Mouse (Mus musculus) ovary, adult 18-20 months (tissue): Measurements from ENCODE around the gene Kpna6.
A peak's percentile ranks its signal among the peaks of the same experiment; 100 is the strongest.
"Not testable (repeated sequence)": the region's sequence is repeated elsewhere in the genome, so short reads cannot be mapped to it uniquely, and the experiment has no call there.

ENCODE experiments used
- DNase-seq: peaks from one replicate; pipeline ENCODE4 v3.0.0; 2022; ENCODE audit warnings: low spot score, mixed read lengths

Gene Kpna6

GRCm38 (mm10) chr4:129672083-129672877, at the start of gene Kpna6:
TSS of gene Kpna6 (minus strand) at chr4:129672767.
- DNase-seq, result peak; percentile 81

- no peak for DNase-seq
Observed at GRCm38 (mm10) chr4:129716310-129716709, 43.7 kb upstream of the Kpna6 start.

GRCm38 (mm10) chr4:129709486-129710129, 37.0 kb upstream of the Kpna6 start:
- DNase-seq, result no peak

GRCm38 (mm10) chr4:129706750-129707149, 34.2 kb upstream of the Kpna6 start:
- DNase-seq, result no peak

- DNase-seq, result peak; percentile 75
Observed at GRCm38 (mm10) chr4:129702454-129702853, 29.9 kb upstream of the Kpna6 start.

GRCm38 (mm10) chr4:129701503-129702377, 29.2 kb upstream of the Kpna6 start:
- peak; percentile 52 for DNase-seq

- DNase-seq, result not testable (repeated sequence)
Observed at GRCm38 (mm10) chr4:129700661-129701060, 28.1 kb upstream of the Kpna6 start.

- DNase-seq, result no peak
Observed at GRCm38 (mm10) chr4:129700216-129700615, 27.6 kb upstream of the Kpna6 start.

GRCm38 (mm10) chr4:129697191-129697590, 24.6 kb upstream of the Kpna6 start:
- DNase-seq, result no peak

- peak; percentile 88 for DNase-seq
Observed at GRCm38 (mm10) chr4:129696158-129696985, 23.8 kb upstream of the Kpna6 start, which contains the start of gene Tmem39b. TSS of gene Tmem39b (minus strand) at chr4:129696838.

GRCm38 (mm10) chr4:129695815-129696157, 23.2 kb upstream of the Kpna6 start:
- DNase-seq, result no peak

- DNase-seq, result no peak
Observed at GRCm38 (mm10) chr4:129684531-129684930, 12.0 kb upstream of the Kpna6 start.

GRCm38 (mm10) chr4:129683901-129684493, 11.4 kb upstream of the Kpna6 start:
- no peak for DNase-seq

- no peak for DNase-seq
Observed at GRCm38 (mm10) chr4:129681837-129682236, 9.3 kb upstream of the Kpna6 start.

GRCm38 (mm10) chr4:129672878-129673449, 397 bp upstream of the Kpna6 start:
- DNase-seq, result no peak

GRCm38 (mm10) chr4:129671491-129672082, 980 bp downstream of the Kpna6 start:
- DNase-seq, result no peak

- DNase-seq, result no peak
Observed at GRCm38 (mm10) chr4:129662255-129662813, 10.2 kb downstream of the Kpna6 start.

- DNase-seq, result no peak
Observed at GRCm38 (mm10) chr4:129661584-129661983, 11.0 kb downstream of the Kpna6 start.

GRCm38 (mm10) chr4:129654770-129655169, 17.8 kb downstream of the Kpna6 start:
- no peak for DNase-seq

GRCm38 (mm10) chr4:129650359-129650758, 22.2 kb downstream of the Kpna6 start:
- no peak for DNase-seq
